Mouse (Mus musculus): ENCODE results near the gene Zeb2. TPM values are rescaled to one million over a fixed set of nuclear protein-coding genes. Genes with fewer than 3 reads are reported as not detected.
A peak's percentile ranks its signal among the peaks of the same experiment; 100 is the strongest.

Gene Zeb2
- polyA plus RNA-seq, 1 experiment from 2014 or later, result 57.1 TPM

DNA sequence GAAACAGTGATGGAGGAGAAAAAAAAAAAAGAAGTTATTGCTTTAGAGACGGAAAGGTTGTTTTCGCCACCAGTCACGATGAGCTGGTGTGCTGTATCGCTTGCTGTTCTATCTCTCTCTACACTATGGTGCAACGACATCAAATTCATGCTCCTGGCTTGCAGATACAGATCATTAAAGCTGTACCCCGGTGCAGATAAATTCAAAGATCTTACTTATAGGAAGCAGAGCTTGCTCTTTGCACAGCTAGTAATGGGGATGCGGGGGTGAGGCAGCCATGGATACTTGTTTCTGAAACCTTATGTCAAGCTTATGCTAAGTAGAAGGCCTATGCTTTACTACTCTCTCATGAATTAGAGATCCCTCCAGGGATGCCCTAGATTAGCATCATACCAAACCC lies 23.7 kb downstream of the Zeb2 start:
- H3K4me3 ChIP-seq (replicated peaks), result no peak overlapping the region
- 70% methylated on average over 7 of the region's 7 CpGs for WGBS
- no peak overlapping the region for H3K27ac ChIP-seq
- no peak overlapping the region for H3K9ac ChIP-seq
- H3K4me1 ChIP-seq, result peaks cover 45% of the 10 kb centered on the region
- H3K9me3 ChIP-seq (replicated peaks), result no peaks in the 10 kb centered on the region
- H3K4me2 ChIP-seq, result no peak overlapping the region
- no peak for ATAC-seq (replicated peaks; ENCODE audit: low FRiP score)
- H3K36me3 ChIP-seq, result peaks cover 29% of the 10 kb centered on the region
- H3K27me3 ChIP-seq, result no peaks in the 10 kb centered on the region

DNA sequence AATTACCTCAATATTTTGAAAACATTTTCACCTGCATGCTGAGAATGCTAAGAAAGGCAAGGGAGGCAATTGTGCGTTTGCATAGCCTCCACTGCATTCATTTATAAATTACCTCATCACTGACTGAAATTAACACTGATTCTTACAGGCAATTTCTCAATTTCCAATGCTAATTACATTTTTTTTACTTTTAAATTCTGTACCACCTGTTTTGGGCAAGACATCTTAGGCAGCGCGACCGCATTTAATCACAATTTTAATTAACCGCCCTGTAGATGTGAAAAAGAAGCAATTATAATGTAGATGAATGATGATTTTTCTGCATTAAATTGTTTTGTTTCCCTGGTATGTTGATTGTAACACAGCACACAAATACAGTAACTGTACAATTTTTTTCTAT lies 24.5 kb downstream of the Zeb2 start:
- H3K4me2 ChIP-seq, result no peak overlapping the region
- no peaks in the 10 kb centered on the region for H3K9me3 ChIP-seq (replicated peaks)
- H3K27me3 ChIP-seq, result no peaks in the 10 kb centered on the region
- H3K4me3 ChIP-seq (replicated peaks), result no peak overlapping the region
- no peak overlapping the region for H3K9ac ChIP-seq
- peaks cover 30% of the 10 kb centered on the region for H3K36me3 ChIP-seq
- H3K27ac ChIP-seq, result no peak overlapping the region
- no peak for ATAC-seq (replicated peaks; ENCODE audit: low FRiP score)
- H3K4me1 ChIP-seq, result peaks cover 45% of the 10 kb centered on the region
- WGBS, result 94% methylated on average over 5 of the region's 5 CpGs

DNA sequence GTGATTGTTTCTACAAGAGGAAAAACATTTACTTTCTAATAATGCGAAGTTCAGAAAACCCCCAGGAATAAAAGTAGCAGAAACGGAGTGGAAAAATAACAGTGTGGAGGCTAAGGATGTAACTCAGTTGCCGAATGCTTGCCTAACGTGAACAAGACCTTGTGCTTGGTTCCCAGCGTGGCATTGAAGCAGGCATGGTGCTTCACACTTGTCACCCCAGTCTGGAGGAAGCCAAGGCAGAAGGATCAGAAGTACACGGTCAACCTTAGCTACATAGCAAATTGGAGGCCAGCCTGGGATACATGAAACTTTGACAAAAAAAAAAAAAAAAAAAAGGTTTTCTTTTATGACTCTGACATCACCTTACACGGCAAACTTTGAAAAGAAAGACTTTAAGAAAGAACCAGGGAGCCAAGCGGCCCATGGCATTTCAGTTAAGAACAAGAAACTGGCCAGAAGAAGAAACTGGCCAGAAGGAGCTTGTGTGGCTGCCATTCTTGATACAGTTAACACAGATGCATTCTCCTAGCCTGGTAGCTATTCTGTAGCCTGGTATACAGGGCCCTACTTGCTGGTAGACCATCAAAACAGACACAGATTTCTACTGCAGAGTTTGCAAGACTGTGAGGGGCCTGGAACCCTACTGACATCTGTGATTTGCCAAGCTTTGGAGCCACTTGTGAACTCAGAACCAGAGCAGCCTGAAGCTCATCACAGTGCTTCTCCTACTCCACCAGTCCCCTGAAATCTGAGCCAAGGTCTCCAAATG lies 26.5 kb downstream of the Zeb2 start:
- no peak overlapping the region for H3K4me3 ChIP-seq (replicated peaks)
- H3K27me3 ChIP-seq, result no peaks in the 10 kb centered on the region
- no peaks in the 10 kb centered on the region for H3K9me3 ChIP-seq (replicated peaks)
- H3K4me2 ChIP-seq, result no peak overlapping the region
- WGBS, result 87% methylated on average over 8 of the region's 8 CpGs
- H3K4me1 ChIP-seq, result peaks cover 33% of the 10 kb centered on the region
- ATAC-seq (replicated peaks; ENCODE audit: low FRiP score), result no peak
- no peak overlapping the region for H3K27ac ChIP-seq
- peaks cover 26% of the 10 kb centered on the region for H3K36me3 ChIP-seq
- H3K9ac ChIP-seq, result no peak overlapping the region

DNA sequence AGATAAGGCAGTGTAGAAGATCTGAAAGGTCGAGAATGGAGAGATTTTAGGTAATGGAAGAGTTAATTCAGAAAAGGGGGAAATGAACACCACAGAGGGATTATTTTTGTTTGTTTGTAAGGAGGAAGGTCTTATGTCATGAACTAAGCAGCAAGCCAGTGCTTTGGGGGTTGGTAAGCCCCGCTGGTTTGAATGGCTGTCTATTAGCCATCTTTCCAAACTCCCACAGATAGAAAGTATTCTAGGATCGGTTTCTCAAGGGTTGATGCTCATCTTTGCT lies 28.0 kb downstream of the Zeb2 start:
- Histone ChIP-seq H3K9ac (no peak overlapping the region), H3K9me3 (replicated peaks) (no peaks in the 10 kb centered on the region), H3K27ac (0 out of 2 replicates have a peak overlapping the region, but pooled peaks have one; percentile 54), H3K36me3 (peaks cover 23% of the 10 kb centered on the region), H3K4me2 (no peak overlapping the region), H3K4me3 (replicated peaks) (no peak overlapping the region), H3K4me1 (peaks cover 32% of the 10 kb centered on the region), H3K27me3 (no peaks in the 10 kb centered on the region)
- no peak for ATAC-seq (replicated peaks; ENCODE audit: low FRiP score)
- WGBS, result 60% methylated on average over 3 of the region's 3 CpGs

DNA sequence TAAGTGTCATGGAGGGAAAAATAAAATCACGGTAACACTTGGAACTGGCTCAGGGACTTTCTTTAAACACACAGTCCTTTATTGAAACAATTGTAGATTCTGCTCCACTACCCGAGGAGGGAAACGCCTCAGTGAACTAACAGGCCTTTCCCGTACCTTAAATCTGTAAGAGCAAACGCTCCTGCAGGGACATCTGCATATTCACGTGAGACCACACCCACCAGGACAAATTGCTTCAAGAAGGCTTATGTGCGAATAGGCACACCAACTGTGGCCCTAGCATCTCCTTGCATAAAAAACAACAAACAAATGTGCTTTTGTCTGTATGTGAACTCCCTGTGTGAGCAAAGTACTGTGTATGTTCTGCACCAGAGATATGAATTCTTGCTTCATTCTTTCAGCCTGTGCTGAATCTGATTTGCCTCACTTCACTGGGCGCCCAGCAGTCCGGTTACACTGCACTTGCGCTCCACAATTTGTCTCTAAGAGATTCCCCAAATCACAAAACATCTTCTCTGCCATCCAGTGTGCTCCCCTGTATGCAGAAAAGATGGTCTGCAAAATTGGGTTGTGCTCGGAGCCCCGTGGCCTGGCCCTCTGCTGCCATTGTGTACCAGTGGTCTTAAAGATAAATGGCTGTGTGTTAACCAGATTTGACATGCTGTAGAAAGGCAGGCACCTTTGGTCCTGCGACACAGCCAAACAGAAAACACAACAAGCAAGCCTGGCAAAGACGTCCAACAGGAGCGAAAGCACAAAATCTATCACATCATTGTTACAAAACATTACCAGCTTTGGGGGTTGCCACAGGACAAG lies 28.6 kb downstream of the Zeb2 start:
- Histone ChIP-seq H3K4me2 (0 out of 2 replicates have a peak overlapping the region, but pooled peaks have one; percentile 14), H3K27ac (0 out of 2 replicates have a peak overlapping the region, but pooled peaks have one; percentile 54), H3K9me3 (replicated peaks) (no peaks in the 10 kb centered on the region), H3K9ac (no peak overlapping the region), H3K4me1 (peaks cover 32% of the 10 kb centered on the region), H3K4me3 (replicated peaks) (no peak overlapping the region), H3K27me3 (no peaks in the 10 kb centered on the region), H3K36me3 (peaks cover 18% of the 10 kb centered on the region)
- 40% methylated on average over 15 of the region's 15 CpGs for WGBS
- no peak for ATAC-seq (replicated peaks; ENCODE audit: low FRiP score)

DNA sequence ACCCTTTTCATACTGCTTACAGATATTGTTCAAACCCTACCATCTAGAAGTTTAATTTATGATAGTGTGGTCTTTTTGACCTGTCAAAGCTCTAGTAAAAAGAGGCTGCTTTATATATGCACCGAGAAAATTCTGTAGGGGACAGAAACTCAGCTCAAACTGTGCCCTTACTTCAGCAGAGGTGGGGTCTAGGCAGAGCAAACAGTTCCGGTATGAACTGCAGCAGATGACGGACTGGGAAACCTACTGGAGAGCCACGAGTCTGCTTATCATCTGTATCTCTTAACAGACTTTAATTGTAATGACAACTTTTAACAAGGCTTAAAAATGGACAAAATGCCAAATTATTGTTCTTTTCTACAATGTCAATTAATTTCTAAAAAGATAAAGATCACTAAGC lies 30.0 kb downstream of the Zeb2 start:
- Histone ChIP-seq H3K9me3 (replicated peaks) (no peaks in the 10 kb centered on the region), H3K36me3 (peaks cover 8% of the 10 kb centered on the region), H3K4me1 (peaks cover 43% of the 10 kb centered on the region), H3K4me2 (no peak overlapping the region), H3K9ac (no peak overlapping the region), H3K27ac (no peak overlapping the region), H3K27me3 (no peaks in the 10 kb centered on the region), H3K4me3 (replicated peaks) (no peak overlapping the region)
- no peak for ATAC-seq (replicated peaks; ENCODE audit: low FRiP score)
- 51% methylated on average over 4 of the region's 4 CpGs for WGBS

DNA sequence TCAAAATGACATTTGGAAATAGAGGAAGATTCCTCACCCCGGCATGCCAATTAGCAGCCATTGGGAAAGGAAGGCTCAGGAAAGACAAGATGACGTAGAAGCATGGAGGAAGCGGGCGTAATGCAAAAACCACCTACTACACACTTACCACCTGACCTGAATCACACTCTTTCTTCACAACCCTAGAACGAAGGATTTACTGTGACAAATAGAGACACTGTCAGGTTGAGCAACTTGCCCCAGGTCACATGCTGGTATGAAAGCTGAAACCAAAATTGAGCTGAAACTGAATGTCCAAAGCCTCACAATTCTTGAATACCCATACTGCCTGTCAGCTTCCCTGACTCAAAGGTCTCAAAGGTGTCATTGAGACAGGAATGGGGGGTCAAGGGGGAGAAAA lies 31.5 kb downstream of the Zeb2 start:
- no peak overlapping the region for H3K27ac ChIP-seq
- peaks cover 8% of the 10 kb centered on the region; the same call in 1 of the 2 replicates for H3K36me3 ChIP-seq
- no peak overlapping the region for H3K4me2 ChIP-seq
- no peak overlapping the region for H3K4me3 ChIP-seq (replicated peaks)
- H3K27me3 ChIP-seq, result no peaks in the 10 kb centered on the region
- no peaks in the 10 kb centered on the region for H3K9me3 ChIP-seq (replicated peaks)
- H3K9ac ChIP-seq, result no peak overlapping the region
- 80% methylated on average over 5 of the region's 5 CpGs for WGBS
- no peak for ATAC-seq (replicated peaks; ENCODE audit: low FRiP score)
- H3K4me1 ChIP-seq, result peaks cover 42% of the 10 kb centered on the region

DNA sequence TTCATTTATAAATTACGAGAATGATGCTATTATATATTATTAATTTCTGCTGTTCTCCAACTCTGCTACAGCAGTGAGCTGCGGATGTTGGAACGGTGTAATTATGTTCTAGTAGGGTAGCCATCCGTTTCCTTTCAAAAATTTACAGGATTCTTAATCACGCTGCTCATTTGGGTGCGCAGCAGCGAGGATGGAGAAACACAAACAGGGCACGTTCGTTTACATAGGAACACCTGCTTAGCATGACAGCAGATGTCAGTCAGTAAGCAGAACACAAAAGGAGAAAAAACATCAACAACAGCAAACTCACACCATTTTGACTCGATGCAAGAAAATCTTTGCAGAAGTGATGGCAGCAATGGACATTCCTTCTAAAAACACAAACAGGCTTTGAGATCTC lies 34.2 kb downstream of the Zeb2 start:
- WGBS, result 46% methylated on average over 10 of the region's 10 CpGs
- H3K27ac ChIP-seq, result no peak overlapping the region
- no peaks in the 10 kb centered on the region for H3K27me3 ChIP-seq
- no peak overlapping the region for H3K9ac ChIP-seq
- peaks cover 12% of the 10 kb centered on the region for H3K36me3 ChIP-seq
- ATAC-seq (replicated peaks; ENCODE audit: low FRiP score), result peak; percentile 49; the same call in 1 of the 2 replicates
- peaks cover 26% of the 10 kb centered on the region for H3K4me1 ChIP-seq
- H3K9me3 ChIP-seq (replicated peaks), result no peaks in the 10 kb centered on the region
- no peak overlapping the region for H3K4me2 ChIP-seq
- H3K4me3 ChIP-seq (replicated peaks), result no peak overlapping the region

DNA sequence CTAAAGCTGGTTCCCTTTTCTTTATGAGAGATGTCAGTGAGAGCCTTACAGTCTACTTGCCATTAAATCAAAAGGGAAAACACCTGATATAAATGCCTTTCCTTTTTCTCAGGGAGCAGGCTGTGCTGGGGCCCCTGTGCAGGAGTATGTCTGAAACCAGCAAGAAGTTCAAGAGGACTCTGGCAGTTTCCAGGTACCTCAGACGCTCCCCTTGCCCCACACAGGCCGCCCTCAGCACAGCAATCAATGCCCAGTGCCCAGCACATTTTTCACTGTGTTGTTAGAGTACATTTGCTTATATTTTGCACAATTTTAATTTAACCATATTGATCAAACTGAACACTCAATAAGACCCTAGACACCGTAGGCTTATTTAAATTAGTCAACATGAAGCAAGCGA lies 35.6 kb downstream of the Zeb2 start:
- H3K4me1 ChIP-seq, result peaks cover 21% of the 10 kb centered on the region
- ATAC-seq (replicated peaks; ENCODE audit: low FRiP score), result no peak
- peaks cover 24% of the 10 kb centered on the region for H3K36me3 ChIP-seq
- no peaks in the 10 kb centered on the region for H3K27me3 ChIP-seq
- H3K27ac ChIP-seq, result no peak overlapping the region
- 77% methylated on average over 4 of the region's 4 CpGs for WGBS
- no peak overlapping the region for H3K4me3 ChIP-seq (replicated peaks)
- no peak overlapping the region for H3K9ac ChIP-seq
- H3K9me3 ChIP-seq (replicated peaks), result no peaks in the 10 kb centered on the region
- no peak overlapping the region for H3K4me2 ChIP-seq

DNA sequence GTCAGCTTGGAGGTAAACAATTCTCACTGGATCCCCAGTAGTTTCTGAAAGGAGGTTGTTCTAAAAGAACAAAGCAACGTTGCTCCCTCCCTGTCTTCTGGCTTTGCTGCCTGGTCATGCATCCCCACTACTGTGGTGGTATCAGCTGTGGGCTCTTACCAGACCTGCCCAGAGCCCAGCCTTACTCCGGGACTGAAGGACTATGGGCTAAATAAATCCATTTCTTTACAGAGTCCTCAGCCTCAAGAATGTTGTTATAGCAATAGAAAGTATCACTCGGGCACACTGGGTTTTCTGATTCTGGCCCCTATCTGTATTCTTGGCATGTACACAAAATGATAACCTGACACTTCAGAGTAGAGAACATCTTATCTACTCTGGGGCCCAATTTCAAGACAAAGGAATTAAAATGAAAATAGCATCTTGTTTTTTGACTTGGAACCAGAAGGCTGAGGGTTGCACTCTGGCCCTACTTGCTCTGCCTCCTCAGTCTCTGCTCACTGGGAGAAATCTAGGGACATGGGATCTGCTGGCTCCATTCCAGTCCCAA lies 39.2 kb downstream of the Zeb2 start:
- Histone ChIP-seq H3K4me2 (no peak overlapping the region), H3K9me3 (replicated peaks) (no peaks in the 10 kb centered on the region), H3K36me3 (peaks cover 21% of the 10 kb centered on the region), H3K9ac (no peak overlapping the region), H3K27ac (no peak overlapping the region), H3K27me3 (no peaks in the 10 kb centered on the region), H3K4me3 (replicated peaks) (no peak overlapping the region), H3K4me1 (peaks cover 21% of the 10 kb centered on the region)
- 64% methylated on average over 3 of the region's 3 CpGs for WGBS
- no peak for ATAC-seq (replicated peaks; ENCODE audit: low FRiP score)

DNA sequence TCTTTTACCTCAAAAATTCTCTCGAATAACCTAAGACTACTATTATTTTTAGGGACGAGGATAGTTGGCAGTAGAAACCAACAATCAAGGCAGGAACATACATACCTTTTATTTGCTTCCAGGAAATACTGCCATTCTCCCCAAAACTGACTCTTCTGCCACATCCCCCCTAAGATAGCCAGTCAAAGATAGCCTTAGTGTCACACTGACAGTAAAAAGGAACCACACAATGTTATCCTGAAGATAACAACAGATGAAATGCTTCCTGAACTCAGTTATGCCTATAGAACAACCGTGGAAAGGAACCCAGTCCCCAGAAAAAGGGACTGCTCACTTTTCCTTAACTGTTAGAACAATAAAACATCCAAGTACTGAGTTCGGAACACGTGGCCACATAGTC lies 39.8 kb downstream of the Zeb2 start:
- peaks cover 21% of the 10 kb centered on the region for H3K36me3 ChIP-seq
- no peaks in the 10 kb centered on the region for H3K27me3 ChIP-seq
- no peaks in the 10 kb centered on the region for H3K9me3 ChIP-seq (replicated peaks)
- no peak overlapping the region for H3K27ac ChIP-seq
- H3K9ac ChIP-seq, result no peak overlapping the region
- ATAC-seq (replicated peaks; ENCODE audit: low FRiP score), result no peak
- no peak overlapping the region for H3K4me3 ChIP-seq (replicated peaks)
- H3K4me2 ChIP-seq, result no peak overlapping the region
- WGBS, result 88% methylated on average over 5 of the region's 5 CpGs
- H3K4me1 ChIP-seq, result peaks cover 19% of the 10 kb centered on the region

DNA sequence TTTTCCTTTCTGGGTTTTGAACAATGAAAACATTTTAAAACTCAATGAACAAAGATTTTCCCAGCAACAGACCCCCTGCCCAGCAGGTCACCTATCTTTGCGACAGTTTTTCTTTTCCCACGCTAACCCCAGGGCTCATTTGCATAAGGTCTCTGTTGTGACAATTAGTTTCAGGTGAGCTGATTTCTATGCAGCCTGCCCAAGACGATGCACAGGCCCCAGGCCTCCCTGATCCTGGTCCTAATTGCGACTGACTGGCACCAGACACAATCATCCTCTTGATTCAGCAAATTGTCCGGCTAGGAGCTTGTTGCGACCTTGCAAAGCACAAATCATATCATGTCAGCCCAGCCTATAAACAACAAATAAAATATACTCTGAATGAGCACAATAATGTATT lies 44.2 kb downstream of the Zeb2 start:
- no peak overlapping the region for H3K4me3 ChIP-seq (replicated peaks)
- no peaks in the 10 kb centered on the region for H3K27me3 ChIP-seq
- H3K4me1 ChIP-seq, result peaks cover 35% of the 10 kb centered on the region
- no peaks in the 10 kb centered on the region for H3K9me3 ChIP-seq (replicated peaks)
- no peak for ATAC-seq (replicated peaks; ENCODE audit: low FRiP score)
- H3K36me3 ChIP-seq, result peaks cover 19% of the 10 kb centered on the region; the same call in 1 of the 2 replicates
- H3K27ac ChIP-seq, result no peak overlapping the region
- H3K9ac ChIP-seq, result no peak overlapping the region
- H3K4me2 ChIP-seq, result no peak overlapping the region
- 55% methylated on average over 6 of the region's 6 CpGs for WGBS
